Mouse (Mus musculus) limb, embryonic 14.5 days (tissue): Measurements from ENCODE around the gene Bcl11a. TPM values are rescaled to one million over a fixed set of nuclear protein-coding genes. Genes with fewer than 3 reads are reported as not detected.
A peak's percentile ranks its signal among the peaks of the same experiment; 100 is the strongest.

Source experiments
- ATAC-seq: fragments of 200-750 bp; cut with Nextera tagmentation; 2 replicates; pipeline ENCODE4 v1.8.0; 2017; ENCODE audit warnings: low read depth, moderate number of reproducible peaks, moderate TSS enrichment; ENCODE audit not compliant: low FRiP score
- DNase-seq: peaks from one replicate; pipeline ENCODE4 v3.0.0-alpha.2; 2015; ENCODE audit warnings: low spot score
- H3K27ac ChIP-seq: fragments of 300-500 bp; sonication (generic); replicated peaks from 2 replicates; pipeline ENCODE4 v1.5.1; 2014; ENCODE audit warnings: low read depth, mild to moderate bottlenecking, low read length, moderate library complexity, mixed read lengths
- H3K27me3 ChIP-seq: fragments of 300-500 bp; sonication (generic); 2 replicates; pipeline ENCODE4 v1.6.1; 2014; ENCODE audit warnings: low read length, mixed read lengths; ENCODE audit not compliant: control insufficient read depth, insufficient read depth
- H3K36me3 ChIP-seq: fragments of 300-500 bp; sonication (generic); 2 replicates; pipeline ENCODE4 v1.6.1; 2014; ENCODE audit warnings: mild to moderate bottlenecking, low read length, moderate library complexity, mixed read lengths; ENCODE audit not compliant: control insufficient read depth, insufficient read depth
- H3K4me1 ChIP-seq: fragments of 300-500 bp; sonication (generic); 2 replicates; pipeline ENCODE4 v1.6.1; 2014; ENCODE audit warnings: antibody characterized with exemption, low read length, mixed read lengths; ENCODE audit not compliant: control insufficient read depth, insufficient read depth
- H3K4me2 ChIP-seq: fragments of 300-500 bp; sonication (generic); replicated peaks from 2 replicates; pipeline ENCODE4 v1.6.1; 2014; ENCODE audit warnings: low read depth, mild to moderate bottlenecking, low read length, moderate library complexity; ENCODE audit not compliant: severe bottlenecking
- H3K4me3 ChIP-seq: fragments of 300-500 bp; sonication (generic); replicated peaks from 2 replicates; pipeline ENCODE4 v1.5.1; 2014; ENCODE audit warnings: low read length
- H3K9ac ChIP-seq: fragments of 300-500 bp; sonication (generic); 2 replicates; pipeline ENCODE4 v1.6.1; 2014; ENCODE audit warnings: mild to moderate bottlenecking, low read depth, low read length, moderate library complexity; ENCODE audit not compliant: severe bottlenecking
- H3K9me3 ChIP-seq: fragments of 300-500 bp; sonication (generic); 2 replicates; pipeline ENCODE4 v1.6.1; 2016; ENCODE audit warnings: low read length; ENCODE audit not compliant: control insufficient read depth
- POLR2A ChIP-seq: fragments of 200-500 bp; IDR thresholded peaks from 2 replicates; pipeline ENCODE4 v1.8.0; 2012; ENCODE audit warnings: inconsistent platforms, mild to moderate bottlenecking, moderate library complexity, borderline replicate concordance; ENCODE audit not compliant: insufficient read depth, insufficient read length; ENCODE audit errors: extremely low read depth
- WGBS: fragments of 180-500 bp; shearing (Covaris S2); extraction: QIAGEN DNeasy Blood & Tissue Kit; methylation state at CpG from one replicate; pipeline ENCODE4 v1.1.7; 2014; 5-methylcytosine and 5-hydroxymethylcytosine counted together
- polyA plus RNA-seq, 2 experiments: library from polyadenylated mRNA; depleted of rRNA in 1 of 2; stranded (reverse) in 1 of 2; unstranded in 1 of 2; fragments of >200 nt; fragmentation: Nextera tagmentation in 1 of 2; extraction: Ambion mirVana in 1 of 2; gene quantifications; 2 replicates each; pipeline versions ENCODE4 v1.2.1 to v1.2.3; 2012 to 2014

Gene Bcl11a
- polyA plus RNA-seq, 2 experiments = 33.8 to 61.7 TPM

GRCm38 (mm10) chr11:24162056-24162455, 84.2 kb downstream of the Bcl11a start:
- no peak overlapping the region for H3K4me3 ChIP-seq
- H3K9ac ChIP-seq = no peak overlapping the region
- ATAC-seq (peak; percentile 21), DNase-seq (peak; percentile 73)
- H3K36me3 ChIP-seq = peaks cover 32% of the 10 kb centered on the region
- 34% methylated on average over 7 of the region's 7 CpGs for WGBS
- TF ChIP-seq POLR2A = no peak
- peaks cover 26% of the 10 kb centered on the region for H3K4me1 ChIP-seq
- no peaks in the 10 kb centered on the region for H3K27me3 ChIP-seq
- H3K9me3 ChIP-seq = no peaks in the 10 kb centered on the region
- no peak overlapping the region for H3K4me2 ChIP-seq
- H3K27ac ChIP-seq = no peak overlapping the region

- no peak for DNase-seq
- Histone ChIP-seq H3K9ac (no peak overlapping the region), H3K27me3 (no peaks in the 10 kb centered on the region), H3K36me3 (peaks cover 32% of the 10 kb centered on the region), H3K9me3 (no peaks in the 10 kb centered on the region), H3K27ac (no peak overlapping the region), H3K4me2 (no peak overlapping the region), H3K4me1 (peaks cover 26% of the 10 kb centered on the region), H3K4me3 (no peak overlapping the region)
- TF ChIP-seq POLR2A = no peak
- 93% methylated on average over 8 of the region's 8 CpGs for WGBS
- no peak for ATAC-seq
These were observed 85.2 kb downstream of the Bcl11a start for GRCm38 (mm10) chr11:24163072-24163471.

- Histone ChIP-seq H3K9ac (no peak overlapping the region), H3K4me2 (no peak overlapping the region), H3K9me3 (no peaks in the 10 kb centered on the region), H3K4me3 (no peak overlapping the region), H3K27me3 (no peaks in the 10 kb centered on the region), H3K36me3 (peaks cover 30% of the 10 kb centered on the region), H3K4me1 (peaks cover 26% of the 10 kb centered on the region), H3K27ac (no peak overlapping the region)
- no peak for ATAC-seq
- WGBS = 92% methylated on average over 23 of the region's 26 CpGs
- DNase-seq = no peak
- TF ChIP-seq POLR2A = no peak
These were observed 86.2 kb downstream of the Bcl11a start for GRCm38 (mm10) chr11:24164065-24164464.

GRCm38 (mm10) chr11:24171675-24172285, 93.9 kb downstream of the Bcl11a start:
- ATAC-seq = no peak
- Histone ChIP-seq H3K4me3 (no peak overlapping the region), H3K4me2 (no peak overlapping the region), H3K4me1 (no peaks in the 10 kb centered on the region), H3K27me3 (no peaks in the 10 kb centered on the region), H3K27ac (no peak overlapping the region), H3K36me3 (peaks cover 9% of the 10 kb centered on the region), H3K9ac (no peak overlapping the region), H3K9me3 (no peaks in the 10 kb centered on the region)
- no peak for DNase-seq
- TF ChIP-seq POLR2A = no peak
- WGBS = 75% methylated on average over 5 of the region's 5 CpGs

- ATAC-seq = no peak
- DNase-seq = no peak
- H3K4me3 ChIP-seq = no peak overlapping the region
- H3K27me3 ChIP-seq = no peaks in the 10 kb centered on the region
- H3K4me1 ChIP-seq = no peaks in the 10 kb centered on the region
- no peak for TF ChIP-seq POLR2A
- H3K4me2 ChIP-seq = no peak overlapping the region
- H3K9me3 ChIP-seq = no peaks in the 10 kb centered on the region
- no peak overlapping the region for H3K27ac ChIP-seq
- H3K36me3 ChIP-seq = peaks cover 9% of the 10 kb centered on the region
- H3K9ac ChIP-seq = no peak overlapping the region
- WGBS = 94% methylated on average over 17 of the region's 17 CpGs
These were observed 94.7 kb downstream of the Bcl11a start for GRCm38 (mm10) chr11:24172585-24172984.

GRCm38 (mm10) chr11:24174161-24174792, 96.4 kb downstream of the Bcl11a start:
- DNase-seq (no peak), ATAC-seq (no peak)
- no peak for TF ChIP-seq POLR2A
- Histone ChIP-seq H3K36me3 (peaks cover 9% of the 10 kb centered on the region), H3K9ac (no peak overlapping the region), H3K4me2 (no peak overlapping the region), H3K9me3 (no peaks in the 10 kb centered on the region), H3K4me3 (no peak overlapping the region), H3K27ac (no peak overlapping the region), H3K4me1 (no peaks in the 10 kb centered on the region), H3K27me3 (no peaks in the 10 kb centered on the region)
- WGBS = 78% methylated on average over 2 of the region's 2 CpGs
